Mouse (Mus musculus): Measurements from ENCODE around the gene Agbl5. TPM values are rescaled to one million over a fixed set of nuclear protein-coding genes. Genes with fewer than 3 reads are reported as not detected.
"Not testable (repeated sequence)": the region's sequence is repeated elsewhere in the genome, so short reads cannot be mapped to it uniquely, and the experiment has no call there.

The Agbl5 gene
- total RNA-seq (2015; ENCODE audit: low replicate concordance) (4.8 TPM in 1 of 2 replicates, not detected in the other), total RNA-seq (2017; ENCODE audit: low replicate concordance) (1.9 and 2.0 TPM in 2 replicates)

- peak; percentile 50 for ATAC-seq (replicated peaks; ENCODE audit: low FRiP score, poor library complexity, severe bottlenecking)
Measured at GRCm38 (mm10) chr5:30888337-30889087, at the start of gene Agbl5. Agbl5 (plus strand) TSS chr5:30888694.

- ATAC-seq (replicated peaks; ENCODE audit: low FRiP score, poor library complexity, severe bottlenecking): no peak
Measured at GRCm38 (mm10) chr5:30839731-30840130, 48.8 kb upstream of the Agbl5 start.

GRCm38 (mm10) chr5:30841896-30842295 is 46.6 kb upstream of the Agbl5 start:
- ATAC-seq (replicated peaks; ENCODE audit: low FRiP score, poor library complexity, severe bottlenecking): no peak

GRCm38 (mm10) chr5:30849891-30850555 is 38.5 kb upstream of the Agbl5 start:
- ATAC-seq (replicated peaks; ENCODE audit: low FRiP score, poor library complexity, severe bottlenecking): no peak

GRCm38 (mm10) chr5:30850556-30850925 is 38.0 kb upstream of the Agbl5 start:
- no peak for ATAC-seq (replicated peaks; ENCODE audit: low FRiP score, poor library complexity, severe bottlenecking)

GRCm38 (mm10) chr5:30853522-30853921 is 35.0 kb upstream of the Agbl5 start:
- ATAC-seq (replicated peaks; ENCODE audit: low FRiP score, poor library complexity, severe bottlenecking): no peak

GRCm38 (mm10) chr5:30855674-30856073 is 32.8 kb upstream of the Agbl5 start:
- no peak for ATAC-seq (replicated peaks; ENCODE audit: low FRiP score, poor library complexity, severe bottlenecking)

- ATAC-seq (replicated peaks; ENCODE audit: low FRiP score, poor library complexity, severe bottlenecking): no peak
Measured at GRCm38 (mm10) chr5:30856124-30856523, 32.4 kb upstream of the Agbl5 start.

GRCm38 (mm10) chr5:30863852-30864251 is 24.6 kb upstream of the Agbl5 start:
- ATAC-seq (replicated peaks; ENCODE audit: low FRiP score, poor library complexity, severe bottlenecking): no peak

GRCm38 (mm10) chr5:30864322-30864721 is 24.2 kb upstream of the Agbl5 start:
- ATAC-seq (replicated peaks; ENCODE audit: low FRiP score, poor library complexity, severe bottlenecking): no peak

GRCm38 (mm10) chr5:30866871-30867270 is 21.6 kb upstream of the Agbl5 start:
- ATAC-seq (replicated peaks; ENCODE audit: low FRiP score, poor library complexity, severe bottlenecking): no peak

GRCm38 (mm10) chr5:30867712-30868111 is 20.8 kb upstream of the Agbl5 start, which contains the start of gene Tmem214:
Tmem214 (plus strand) TSS chr5:30868012.
- ATAC-seq (replicated peaks; ENCODE audit: low FRiP score, poor library complexity, severe bottlenecking): no peak

- ATAC-seq (replicated peaks; ENCODE audit: low FRiP score, poor library complexity, severe bottlenecking): no peak
Measured at GRCm38 (mm10) chr5:30868981-30869380, 19.5 kb upstream of the Agbl5 start.

GRCm38 (mm10) chr5:30869405-30870130 is 18.9 kb upstream of the Agbl5 start:
- peak; percentile 96 for ATAC-seq (replicated peaks; ENCODE audit: low FRiP score, poor library complexity, severe bottlenecking)

GRCm38 (mm10) chr5:30870131-30870406 is 18.4 kb upstream of the Agbl5 start:
- ATAC-seq (replicated peaks; ENCODE audit: low FRiP score, poor library complexity, severe bottlenecking): no peak

GRCm38 (mm10) chr5:30872574-30872973 is 15.9 kb upstream of the Agbl5 start:
- ATAC-seq (replicated peaks; ENCODE audit: low FRiP score, poor library complexity, severe bottlenecking): no peak

GRCm38 (mm10) chr5:30874365-30874764 is 14.1 kb upstream of the Agbl5 start:
- ATAC-seq (replicated peaks; ENCODE audit: low FRiP score, poor library complexity, severe bottlenecking): no peak

- no peak for ATAC-seq (replicated peaks; ENCODE audit: low FRiP score, poor library complexity, severe bottlenecking)
Measured at GRCm38 (mm10) chr5:30878616-30879015, 9.9 kb upstream of the Agbl5 start.

- no peak for ATAC-seq (replicated peaks; ENCODE audit: low FRiP score, poor library complexity, severe bottlenecking)
Measured at GRCm38 (mm10) chr5:30879347-30879943, 9.0 kb upstream of the Agbl5 start.

GRCm38 (mm10) chr5:30881839-30882238 is 6.7 kb upstream of the Agbl5 start:
- not testable (repeated sequence) for ATAC-seq (replicated peaks; ENCODE audit: low FRiP score, poor library complexity, severe bottlenecking)
